Mouse (Mus musculus): ENCODE results near the gene Hcn2. TPM values are rescaled to one million over a fixed set of nuclear protein-coding genes. Genes with fewer than 3 reads are reported as not detected.
A peak's percentile ranks its signal among the peaks of the same experiment; 100 is the strongest.
"Not testable (repeated sequence)": the region's sequence is repeated elsewhere in the genome, so short reads cannot be mapped to it uniquely, and the experiment has no call there.

The Hcn2 gene
- polyA plus RNA-seq, 1 experiment from 2014 or later, result 0.45 TPM

DNA sequence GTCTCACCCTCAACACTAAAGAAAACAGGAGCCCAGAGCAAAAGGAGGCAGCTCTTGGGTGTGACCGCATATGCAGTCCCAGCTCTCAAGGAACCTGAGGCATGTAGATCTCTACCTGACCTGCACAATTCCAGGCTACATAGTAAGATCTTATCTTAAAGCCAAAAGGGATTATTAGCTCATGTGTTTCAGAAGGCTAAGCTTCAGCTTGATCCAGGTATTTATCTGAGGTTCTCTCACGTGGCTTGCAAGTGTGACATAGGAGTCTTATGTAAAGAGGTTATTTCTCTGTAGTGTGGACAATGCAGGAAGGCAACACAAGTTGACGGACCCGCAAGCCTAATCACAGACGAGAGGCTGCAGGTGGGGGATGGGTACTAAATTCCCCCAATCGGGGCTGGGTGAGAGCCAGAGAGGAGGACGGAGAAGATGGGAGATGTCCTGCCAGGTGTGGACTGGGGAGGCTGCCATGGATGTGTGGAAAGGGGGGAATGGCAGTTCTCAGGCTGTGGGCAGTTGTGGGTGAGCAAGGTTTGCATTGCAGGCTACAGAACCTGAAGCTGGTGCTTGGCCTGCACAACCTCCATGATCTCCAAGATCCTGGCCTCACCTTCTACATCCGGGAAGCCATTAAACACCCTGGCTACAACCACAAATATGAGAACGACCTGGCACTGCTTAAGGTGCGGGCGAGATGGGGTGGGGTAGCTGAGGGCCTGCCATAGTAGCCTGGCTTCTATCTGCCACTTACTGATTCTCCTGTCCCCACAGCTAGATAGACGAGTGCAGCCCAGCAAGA, 22.7 kb upstream of the Hcn2 start:
- 80% methylated on average over 12 of the region's 12 CpGs for WGBS
- no peak overlapping the region for H3K9ac ChIP-seq
- no peak overlapping the region for H3K27ac ChIP-seq
- H3K36me3 ChIP-seq, result peaks cover 6% of the 10 kb centered on the region
- no peak for ATAC-seq (ENCODE audit: low FRiP score)
- no peak overlapping the region for H3K4me3 ChIP-seq
- peaks cover 9% of the 10 kb centered on the region; the same call in 1 of the 2 replicates for H3K9me3 ChIP-seq (replicated peaks)
- H3K27me3 ChIP-seq, result no peaks in the 10 kb centered on the region
- no peak overlapping the region for H3K4me2 ChIP-seq (replicated peaks)
- H3K4me1 ChIP-seq, result 0 out of 2 replicates have a peak, but pooled peaks cover 2% of the 10 kb centered on the region

DNA sequence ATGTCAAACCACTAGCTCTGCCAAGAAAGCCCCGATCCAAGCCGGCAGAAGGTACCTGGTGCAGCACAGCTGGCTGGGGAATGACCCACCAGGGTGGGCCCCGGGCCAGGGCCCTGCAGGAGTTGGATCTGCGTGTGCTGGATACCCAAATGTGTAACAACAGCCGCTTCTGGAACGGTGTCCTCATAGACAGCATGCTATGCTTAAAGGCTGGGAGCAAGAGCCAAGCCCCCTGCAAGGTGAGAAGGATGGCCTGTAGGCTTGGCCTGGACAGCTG, 22.1 kb upstream of the Hcn2 start:
- H3K4me3 ChIP-seq, result no peak overlapping the region
- peaks cover under 1% of the 10 kb centered on the region for H3K36me3 ChIP-seq
- H3K4me2 ChIP-seq (replicated peaks), result no peak overlapping the region
- H3K27ac ChIP-seq, result no peak overlapping the region
- peaks cover 9% of the 10 kb centered on the region; the same call in 1 of the 2 replicates for H3K9me3 ChIP-seq (replicated peaks)
- WGBS, result 85% methylated on average over 6 of the region's 6 CpGs
- ATAC-seq (ENCODE audit: low FRiP score), result no peak
- 0 out of 2 replicates have a peak, but pooled peaks cover 2% of the 10 kb centered on the region for H3K4me1 ChIP-seq
- H3K27me3 ChIP-seq, result no peaks in the 10 kb centered on the region
- H3K9ac ChIP-seq, result no peak overlapping the region

DNA sequence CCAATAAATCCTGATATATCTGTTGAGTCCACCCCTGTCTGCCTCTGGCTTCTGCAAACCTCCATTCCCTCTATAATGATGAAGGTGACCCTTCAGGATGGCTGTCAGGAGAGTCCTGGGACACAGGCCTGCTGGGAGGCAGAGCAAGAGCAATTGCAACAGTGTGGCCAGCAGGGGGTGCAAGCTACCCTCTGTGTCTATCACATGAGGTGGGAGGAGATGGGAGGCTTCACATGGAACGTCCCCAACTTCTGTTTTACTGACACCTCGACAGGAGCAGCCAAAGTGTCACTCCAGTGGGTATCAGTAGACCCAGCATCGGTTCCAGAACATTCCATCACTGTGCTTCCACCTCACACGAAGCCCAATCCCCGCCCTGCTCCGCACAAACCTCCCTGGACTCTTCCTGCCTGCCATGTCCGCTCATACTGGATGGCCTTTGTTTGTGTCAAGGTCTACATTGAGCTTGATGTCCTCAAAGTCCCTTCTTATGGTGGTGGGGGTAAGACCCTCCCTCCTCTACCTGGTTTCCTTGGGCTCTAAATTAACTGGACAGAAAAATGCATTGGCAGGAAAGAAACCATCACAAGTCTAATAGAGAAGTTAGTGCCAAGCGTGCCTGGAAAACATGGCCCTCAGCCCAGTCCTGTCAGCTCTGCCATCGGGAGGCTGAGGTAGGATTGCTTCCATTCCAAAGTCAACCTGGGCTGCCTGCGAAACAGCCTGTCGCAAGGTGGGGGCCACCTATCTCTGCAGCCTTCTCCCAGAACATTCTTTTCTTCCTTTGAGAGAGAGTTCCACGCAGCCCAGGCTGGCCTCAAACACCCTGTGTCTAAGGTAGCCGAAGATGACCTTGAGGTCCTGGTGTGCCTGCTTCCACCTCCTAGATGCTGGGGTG, 21.0 kb upstream of the Hcn2 start:
- H3K36me3 ChIP-seq, result no peaks in the 10 kb centered on the region
- peak overlapping the region; percentile 46 for H3K27ac ChIP-seq
- 65% methylated on average over 13 of the region's 13 CpGs for WGBS
- H3K4me3 ChIP-seq, result no peak overlapping the region
- ATAC-seq (ENCODE audit: low FRiP score), result peak; percentile 35; the same call in 1 of the 2 replicates
- H3K9ac ChIP-seq, result 0 out of 2 replicates have a peak overlapping the region, but pooled peaks have one; percentile 27
- no peaks in the 10 kb centered on the region for H3K27me3 ChIP-seq
- peaks cover 9% of the 10 kb centered on the region; the same call in 1 of the 2 replicates for H3K9me3 ChIP-seq (replicated peaks)
- H3K4me1 ChIP-seq, result 0 out of 2 replicates have a peak, but pooled peaks cover 2% of the 10 kb centered on the region
- H3K4me2 ChIP-seq (replicated peaks), result no peak overlapping the region

DNA sequence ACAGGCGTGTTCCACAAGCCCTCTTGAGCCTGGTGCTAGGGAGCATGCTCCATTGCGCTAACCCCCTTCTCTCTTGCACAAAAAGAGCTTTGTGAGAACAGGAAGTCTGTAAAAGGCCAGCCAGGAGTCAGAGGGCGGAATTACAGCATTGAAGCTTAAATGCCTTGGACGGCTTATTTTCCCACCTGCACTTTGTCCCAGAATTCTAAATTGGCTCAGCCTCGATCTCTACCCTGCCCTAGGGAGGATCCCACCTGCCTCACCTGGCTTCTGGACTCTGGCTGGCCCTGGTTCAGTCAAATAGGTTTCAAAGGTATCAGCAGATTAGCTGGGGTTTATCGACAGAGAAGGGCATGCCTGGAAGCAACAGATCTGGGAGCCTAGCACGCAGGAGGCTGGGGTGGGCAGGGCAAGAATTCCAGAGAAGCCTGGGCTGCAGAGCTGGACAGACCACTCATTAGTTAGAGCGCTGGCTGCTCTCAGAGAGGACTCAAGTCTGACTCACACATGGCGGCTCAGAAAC, 20.2 kb upstream of the Hcn2 start:
- WGBS, result 56% methylated on average over 9 of the region's 9 CpGs
- 0 out of 2 replicates have a peak overlapping the region, but pooled peaks have one; percentile 27 for H3K9ac ChIP-seq
- H3K36me3 ChIP-seq, result no peaks in the 10 kb centered on the region
- H3K4me1 ChIP-seq, result 0 out of 2 replicates have a peak, but pooled peaks cover 2% of the 10 kb centered on the region
- H3K4me3 ChIP-seq, result no peak overlapping the region
- H3K9me3 ChIP-seq (replicated peaks), result peaks cover 9% of the 10 kb centered on the region; the same call in 1 of the 2 replicates
- no peaks in the 10 kb centered on the region for H3K27me3 ChIP-seq
- peak overlapping the region; percentile 48 for H3K27ac ChIP-seq
- no peak overlapping the region for H3K4me2 ChIP-seq (replicated peaks)
- no peak for ATAC-seq (ENCODE audit: low FRiP score)

DNA sequence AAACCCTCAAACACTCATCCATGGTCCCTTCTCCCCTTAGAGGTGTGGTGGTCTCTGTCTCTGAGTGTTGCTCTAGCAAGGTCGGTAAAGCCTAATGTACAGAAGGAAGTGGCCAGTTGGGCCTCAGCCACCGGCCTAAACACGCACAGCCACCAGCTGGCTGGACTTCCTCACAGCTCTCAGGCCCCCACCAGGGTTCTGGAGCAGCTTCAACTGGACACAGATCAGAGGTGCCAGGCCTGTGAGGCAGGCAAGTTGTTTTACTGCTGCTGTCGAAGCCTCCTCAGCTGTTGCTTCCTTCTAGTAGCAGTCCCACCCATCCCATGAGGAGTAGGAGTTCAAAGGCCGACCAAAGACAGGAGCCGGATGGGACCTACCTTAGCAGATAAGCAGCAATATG, 18.5 kb upstream of the Hcn2 start:
- Histone ChIP-seq H3K27me3 (no peaks in the 10 kb centered on the region), H3K36me3 (no peaks in the 10 kb centered on the region), H3K4me3 (no peak overlapping the region), H3K9ac (no peak overlapping the region), H3K27ac (no peak overlapping the region), H3K4me1 (0 out of 2 replicates have a peak, but pooled peaks cover 2% of the 10 kb centered on the region), H3K4me2 (replicated peaks) (no peak overlapping the region), H3K9me3 (replicated peaks) (no peaks in the 10 kb centered on the region)
- WGBS, result 82% methylated on average over 6 of the region's 6 CpGs
- no peak for ATAC-seq (ENCODE audit: low FRiP score)

DNA sequence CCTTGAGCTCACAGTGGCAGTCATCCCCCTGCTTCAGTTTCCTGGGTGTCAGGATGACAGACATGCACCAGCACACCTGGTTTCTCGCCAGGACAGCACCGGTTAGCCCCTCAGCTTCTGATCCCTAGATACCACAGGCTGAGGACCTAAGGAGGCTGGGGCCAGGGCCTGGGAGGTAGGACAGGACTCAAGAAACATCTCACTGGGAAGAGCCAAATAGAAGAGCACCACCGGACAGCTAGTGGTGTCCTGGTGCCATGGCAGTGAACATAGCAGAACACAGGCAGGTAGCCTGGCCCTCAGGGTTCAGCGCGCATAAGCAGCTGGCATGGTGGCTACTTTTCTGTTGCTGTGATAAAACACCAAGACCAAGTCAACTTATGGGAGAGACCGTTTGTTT, 18.0 kb upstream of the Hcn2 start:
- Histone ChIP-seq H3K9ac (no peak overlapping the region), H3K4me1 (0 out of 2 replicates have a peak, but pooled peaks cover 2% of the 10 kb centered on the region), H3K4me2 (replicated peaks) (no peak overlapping the region), H3K27ac (no peak overlapping the region), H3K27me3 (no peaks in the 10 kb centered on the region), H3K9me3 (replicated peaks) (no peaks in the 10 kb centered on the region), H3K4me3 (no peak overlapping the region), H3K36me3 (no peaks in the 10 kb centered on the region)
- ATAC-seq (ENCODE audit: low FRiP score), result no peak
- 90% methylated on average over 6 of the region's 6 CpGs for WGBS

DNA sequence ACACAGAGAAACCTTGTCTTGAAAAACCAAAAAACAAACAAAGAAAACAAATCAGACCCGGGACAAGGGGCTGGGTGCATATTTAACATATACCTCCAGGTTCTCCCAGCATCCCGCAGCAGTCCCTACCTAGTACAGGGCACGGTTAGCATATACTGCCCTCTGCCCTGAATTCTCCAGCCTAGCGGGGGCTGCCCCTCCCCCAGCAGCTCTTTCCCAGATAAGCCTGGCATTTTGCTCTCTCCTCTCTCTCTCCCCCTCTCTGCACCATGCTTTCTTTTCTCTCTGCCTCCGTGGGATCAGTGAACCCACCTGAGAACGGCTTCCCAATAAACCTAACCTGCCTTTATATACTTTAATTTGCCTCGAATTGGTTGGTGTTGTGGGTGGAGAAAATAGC, 15.8 kb upstream of the Hcn2 start:
- H3K27ac ChIP-seq, result no peak overlapping the region
- 50% methylated on average over 7 of the region's 7 CpGs for WGBS
- no peak overlapping the region for H3K4me2 ChIP-seq (replicated peaks)
- H3K27me3 ChIP-seq, result no peaks in the 10 kb centered on the region
- H3K9ac ChIP-seq, result peak overlapping the region; percentile 10; the same call in 1 of the 2 replicates
- no peaks in the 10 kb centered on the region for H3K9me3 ChIP-seq (replicated peaks)
- H3K4me1 ChIP-seq, result peaks cover 12% of the 10 kb centered on the region
- no peaks in the 10 kb centered on the region for H3K36me3 ChIP-seq
- H3K4me3 ChIP-seq, result no peak overlapping the region
- ATAC-seq (ENCODE audit: low FRiP score), result no peak

DNA sequence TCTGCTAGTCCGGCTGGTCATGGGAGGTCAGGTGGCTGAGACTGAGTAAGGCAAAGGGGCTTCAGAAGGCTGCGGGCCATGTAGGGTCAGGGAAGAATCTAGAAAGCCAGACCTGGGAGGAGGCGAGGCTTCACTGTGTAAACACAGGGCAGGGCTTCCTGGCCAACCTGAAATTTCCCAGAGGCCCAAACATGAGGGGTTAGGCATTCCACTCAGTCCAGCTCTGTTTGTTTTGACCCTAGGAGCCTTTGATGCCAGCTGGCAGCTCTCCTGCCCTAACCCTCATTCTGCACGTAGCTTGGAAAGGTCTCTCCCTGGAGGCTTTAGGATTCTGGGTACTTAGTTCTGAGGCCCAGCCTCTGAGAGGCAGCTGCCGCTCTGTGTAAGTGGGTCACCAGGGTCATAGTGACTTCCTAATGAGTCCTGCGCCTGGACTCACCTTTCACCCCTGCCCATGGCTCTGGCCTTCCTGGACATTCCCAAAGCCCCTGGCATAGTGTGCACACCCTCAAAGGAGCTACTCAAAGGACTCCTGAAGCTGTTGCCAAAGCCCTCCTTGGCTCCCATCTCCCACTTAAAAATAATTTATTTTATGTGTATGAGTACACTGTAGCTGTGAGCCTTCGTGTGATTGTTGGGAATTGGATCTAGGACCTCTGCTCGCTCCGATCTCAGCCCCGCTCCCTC, 14.8 kb upstream of the Hcn2 start:
- 0 out of 2 replicates have a peak, but pooled peaks cover 6% of the 10 kb centered on the region for H3K36me3 ChIP-seq
- H3K4me2 ChIP-seq (replicated peaks), result no peak overlapping the region
- no peaks in the 10 kb centered on the region for H3K9me3 ChIP-seq (replicated peaks)
- ATAC-seq (ENCODE audit: low FRiP score), result no peak
- H3K4me1 ChIP-seq, result peaks cover 19% of the 10 kb centered on the region
- H3K4me3 ChIP-seq, result no peak overlapping the region
- no peaks in the 10 kb centered on the region for H3K27me3 ChIP-seq
- WGBS, result 48% methylated on average over 10 of the region's 10 CpGs
- no peak overlapping the region for H3K27ac ChIP-seq
- no peak overlapping the region for H3K9ac ChIP-seq

DNA sequence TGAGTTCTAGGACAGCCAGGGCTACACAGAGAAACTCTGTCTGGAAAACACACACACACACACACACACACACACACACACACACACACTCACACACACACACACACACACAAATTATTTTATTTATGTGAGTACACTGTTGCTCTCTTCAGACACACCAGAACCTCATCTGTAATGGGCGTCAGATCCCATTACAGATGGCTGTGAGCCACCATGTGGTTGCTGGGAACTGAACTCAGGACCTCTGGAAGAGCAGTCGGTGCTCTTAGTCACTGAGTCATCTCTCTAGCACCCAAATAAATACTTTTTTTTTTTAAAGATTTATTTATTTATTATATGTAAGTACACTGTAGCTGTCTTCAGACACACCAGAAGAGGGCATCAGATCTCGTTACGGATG, 13.5 kb upstream of the Hcn2 start:
- not testable (repeated sequence) for H3K4me3 ChIP-seq; H3K9ac ChIP-seq; H3K27ac ChIP-seq; H3K36me3 ChIP-seq; H3K9me3 ChIP-seq (replicated peaks); H3K27me3 ChIP-seq; H3K4me2 ChIP-seq (replicated peaks); ATAC-seq (ENCODE audit: low FRiP score)
- 91% methylated on average over 4 of the region's 4 CpGs for WGBS
- H3K4me1 ChIP-seq, result peaks cover 32% of the 10 kb centered on the region

DNA sequence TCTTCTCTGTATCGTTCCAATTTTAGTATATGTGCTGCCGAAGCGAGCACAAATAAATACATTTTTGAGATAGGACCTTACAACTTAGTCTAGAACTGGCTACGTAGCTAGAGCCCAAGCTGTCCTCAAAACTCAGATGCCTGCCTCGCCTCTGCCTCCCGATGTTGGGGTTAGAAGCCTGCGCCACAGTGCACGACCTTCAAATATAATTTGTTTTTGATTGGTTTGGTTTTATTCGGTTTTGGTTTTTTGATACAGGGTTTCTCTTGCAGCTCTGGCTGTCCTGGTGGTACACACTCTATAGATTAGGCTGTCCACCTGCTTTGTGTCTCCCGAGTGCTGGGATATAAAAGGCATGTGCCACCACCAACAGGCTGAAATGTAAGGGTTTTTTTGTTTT, 12.9 kb upstream of the Hcn2 start:
- peak overlapping the region; percentile 23; the same call in 1 of the 2 replicates for H3K9ac ChIP-seq

DNA sequence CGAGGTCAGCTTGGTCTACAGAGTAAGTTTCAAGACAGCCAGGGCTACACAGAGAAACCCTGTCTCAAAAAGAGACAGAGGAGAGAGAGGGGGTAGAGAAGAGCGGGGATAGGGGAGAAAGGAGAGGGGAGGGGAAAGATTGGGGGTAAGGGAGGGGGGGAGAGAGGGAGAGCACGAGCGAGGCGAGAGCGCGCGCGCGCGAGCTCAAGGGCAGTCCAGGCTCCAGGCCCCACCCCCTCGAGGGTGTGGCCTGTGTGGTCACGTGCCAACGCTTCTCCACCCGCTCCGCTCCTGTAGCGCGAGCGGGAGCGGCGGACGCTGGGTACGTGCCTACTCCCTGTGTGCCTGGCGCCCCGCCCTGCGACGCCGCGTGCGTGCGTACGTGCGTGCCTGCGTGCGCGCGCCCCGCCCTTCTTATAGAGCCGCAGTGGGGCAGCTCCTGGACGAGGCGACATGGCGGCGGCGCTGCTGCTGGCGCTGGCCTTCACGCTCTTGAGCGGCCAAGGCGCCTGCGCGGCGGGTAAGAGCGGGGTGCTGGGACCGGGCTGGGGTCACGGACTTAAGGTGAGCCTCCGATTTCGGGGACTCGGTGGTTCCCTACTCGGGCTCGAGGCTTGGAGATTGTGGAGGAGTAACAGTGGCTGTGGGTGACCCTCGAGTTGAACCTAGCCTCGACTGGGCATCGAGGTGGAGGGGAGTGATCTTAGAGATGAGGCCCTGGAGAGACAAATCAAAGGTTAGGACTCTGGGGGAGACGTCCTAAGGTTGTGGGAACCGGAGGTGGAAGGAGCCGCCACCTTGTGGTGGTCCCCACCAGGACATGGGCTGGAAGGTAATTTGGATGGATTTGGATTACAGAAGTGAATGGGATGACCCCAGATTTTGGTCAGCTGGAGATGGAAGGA, 12.1 kb upstream of the Hcn2 start, which contains the start of gene Bsg:
Bsg (plus strand) TSS at position 427 of the 905 bp plus-strand sequence.
- peak within 1 kb of the TSS; percentile 84 for H3K27ac ChIP-seq
- H3K9me3 ChIP-seq (replicated peaks), result no peaks in the 10 kb centered on the region
- peaks cover 16% of the 10 kb centered on the region for H3K36me3 ChIP-seq
- H3K4me1 ChIP-seq, result peaks cover 32% of the 10 kb centered on the region
- peak within 1 kb of the TSS; percentile 76 for H3K4me3 ChIP-seq
- under 1% methylated on average over 65 of the region's 65 CpGs for WGBS
- H3K9ac ChIP-seq, result peak within 1 kb of the TSS; percentile 84
- ATAC-seq (ENCODE audit: low FRiP score), result peak; percentile 97
- no peaks in the 10 kb centered on the region for H3K27me3 ChIP-seq
- peak within 1 kb of the TSS; percentile 93 for H3K4me2 ChIP-seq (replicated peaks)

More for the DNA sequence above, 12.9 kb upstream of the Hcn2 start:
- Histone ChIP-seq H3K27me3 (no peaks in the 10 kb centered on the region), H3K27ac (peak overlapping the region; percentile 84), H3K4me3 (peak overlapping the region; percentile 76; the same call in 1 of the 2 replicates), H3K36me3 (0 out of 2 replicates have a peak, but pooled peaks cover 8% of the 10 kb centered on the region), H3K4me1 (peaks cover 32% of the 10 kb centered on the region), H3K9me3 (replicated peaks) (no peaks in the 10 kb centered on the region), H3K4me2 (replicated peaks) (peak overlapping the region; percentile 93)
- ATAC-seq (ENCODE audit: low FRiP score), result no peak
- WGBS, result 83% methylated on average over 10 of the region's 10 CpGs

Measured in hindbrain, embryonic 12.5 days (tissue).